Mouse (Mus musculus) testis, adult 2 months (tissue): ENCODE measurements around the gene Mrpl28.

Source experiments
- CTCF ChIP-seq: fragments of 200-500 bp; IDR thresholded peaks from 2 replicates; pipeline ENCODE4 v1.5.1; 2012; ENCODE audit warnings: low read depth, mild to moderate bottlenecking, inconsistent platforms, low read length, moderate library complexity; ENCODE audit not compliant: control insufficient read depth, insufficient read depth, insufficient replicate concordance
- POLR2A ChIP-seq: fragments of 200-500 bp; IDR thresholded peaks from 2 replicates; pipeline ENCODE4 v1.6.1; 2012; ENCODE audit warnings: low read depth, mild to moderate bottlenecking, inconsistent platforms, low read length, moderate library complexity; ENCODE audit not compliant: control insufficient read depth

DNA sequence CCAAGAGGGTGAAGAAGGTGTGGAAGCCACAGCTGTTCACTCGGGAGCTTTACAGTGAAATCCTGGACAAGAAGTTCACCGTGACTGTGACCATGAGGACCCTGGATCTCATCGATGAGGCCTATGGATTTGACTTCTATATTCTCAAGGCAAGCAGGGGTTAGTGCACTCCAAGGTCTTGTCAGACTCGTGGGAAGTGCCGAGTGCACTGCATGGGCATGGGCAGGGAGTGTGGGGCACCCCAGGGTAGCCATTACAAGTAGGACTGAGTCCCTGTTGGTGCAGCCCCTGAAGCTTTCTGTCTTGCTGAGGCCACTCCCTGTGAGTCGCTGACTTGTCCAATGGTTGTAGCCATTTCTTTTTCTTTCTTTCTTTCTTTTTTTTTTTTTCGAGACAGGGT lies 1.3 kb downstream of the Mrpl28 start:
- TF ChIP-seq CTCF, result no peak
- TF ChIP-seq POLR2A, result no peak
